Mouse (Mus musculus): ENCODE results near the gene Sipa1l3. TPM values are rescaled to one million over a fixed set of nuclear protein-coding genes. Genes with fewer than 3 reads are reported as not detected.

Gene Sipa1l3
- polyA plus RNA-seq (2012; rRNA removed; ENCODE audit: low replicate concordance): 53.1 and 134 TPM in 2 replicates

GRCm38 (mm10) chr7:29518421-29519210 is at the start of gene Sipa1l3:
Gene Sipa1l3, minus strand, starts transcription at chr7:29518641.

GRCm38 (mm10) chr7:29303738-29304462 is 214.5 kb downstream of the Sipa1l3 start, which contains the start of gene Dpf1:
Gene Dpf1, plus strand, starts transcription at chr7:29303951.

GRCm38 (mm10) chr7:29288942-29289638 is 229.4 kb downstream of the Sipa1l3 start, which contains the start of gene Ppp1r14a:
Gene Ppp1r14a, plus strand, starts transcription at chr7:29289308.

GRCm38 (mm10) chr7:29281201-29282073 is 237.0 kb downstream of the Sipa1l3 start, which contains the start of gene Spint2:
Gene Spint2, minus strand, starts transcription at chr7:29281912.

Other genes with a start within 250 kb of the Sipa1l3 start
- 117 and 211 TPM in 2 replicates for gene Spint2, start 236.7 kb downstream of the Sipa1l3 start, polyA plus RNA-seq (2012; rRNA removed; ENCODE audit: low replicate concordance)
- gene Ppp1r14a, start 229.3 kb downstream of the Sipa1l3 start, polyA plus RNA-seq (2012; rRNA removed; ENCODE audit: low replicate concordance): 9.2 and 13.8 TPM in 2 replicates
- gene Dpf1, start 214.7 kb downstream of the Sipa1l3 start, polyA plus RNA-seq (2012; rRNA removed; ENCODE audit: low replicate concordance): 0.29 TPM in 2 replicates
- not detected in 2 replicates for gene Catsperg2, start 208.4 kb upstream of the Sipa1l3 start, polyA plus RNA-seq (2012; rRNA removed; ENCODE audit: low replicate concordance)
- gene Zfp84, start 249.9 kb upstream of the Sipa1l3 start, polyA plus RNA-seq (2012; rRNA removed; ENCODE audit: low replicate concordance): 2.9 and 4.5 TPM in 2 replicates

Measured in mammary gland, adult 2 months (tissue).